Mouse (Mus musculus): Measurements from ENCODE around the gene Tut7.

DNA sequence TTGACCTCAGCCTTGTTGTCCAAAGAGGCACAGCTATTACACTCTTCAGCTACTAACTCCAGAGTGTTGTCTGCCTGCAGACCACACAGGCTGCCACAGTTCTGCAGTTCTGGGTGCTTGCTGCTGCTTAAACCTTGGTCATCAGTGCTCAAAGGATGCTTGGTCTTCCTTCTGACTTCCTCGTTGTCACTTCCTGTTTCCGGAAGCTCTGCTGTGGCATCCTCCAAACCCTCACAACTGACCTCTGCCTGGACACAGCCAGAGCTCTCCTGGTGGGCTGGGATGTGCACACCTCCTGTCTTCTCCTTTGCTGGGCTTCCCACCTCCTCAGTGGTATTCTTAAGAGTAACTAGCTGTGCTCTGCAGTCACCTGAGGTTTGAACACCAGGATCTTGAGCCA lies 22.9 kb downstream of the Tut7 start:
- TF ChIP-seq USF1 (IDR thresholded peaks at IDR 0.05; ENCODE audit: low read depth), result no peak
- TF ChIP-seq TCF12 (IDR thresholded peaks at IDR 0.05; ENCODE audit: insufficient read depth, poor library complexity, severe bottlenecking), result no peak
- no peak for TF ChIP-seq POLR2A (IDR thresholded peaks at IDR 0.05; ENCODE audit: insufficient read length, low read depth)
- no peak for TF ChIP-seq MYOD1 (IDR thresholded peaks at IDR 0.05; ENCODE audit: control insufficient read depth in 1 of 3, insufficient read length in 2 of 3, low read depth in 2 of 3)
- TF ChIP-seq SRF (IDR thresholded peaks at IDR 0.05; ENCODE audit: control insufficient read depth, insufficient read length, low read depth), result no peak
- no peak for TF ChIP-seq CEBPB (IDR thresholded peaks at IDR 0.05; ENCODE audit: insufficient read depth, poor library complexity, severe bottlenecking)
- no peak for TF ChIP-seq MYOG (IDR thresholded peaks at IDR 0.05; ENCODE audit: control insufficient read depth in 1 of 3, insufficient read depth in 1 of 3, insufficient read length in 2 of 3, low read depth in 2 of 3)
- no peak for TF ChIP-seq MAX (IDR thresholded peaks at IDR 0.05; ENCODE audit: low read depth)
- TF ChIP-seq POLR2AphosphoS2 (IDR thresholded peaks at IDR 0.05; ENCODE audit: insufficient read length, low read depth), result no peak
- TF ChIP-seq E2F4 (IDR thresholded peaks at IDR 0.05; ENCODE audit: insufficient read depth), result no peak
- TF ChIP-seq REST (IDR thresholded peaks at IDR 0.05; ENCODE audit: insufficient read depth, insufficient read length), result no peak
- TF ChIP-seq TCF3 (IDR thresholded peaks at IDR 0.05; ENCODE audit: insufficient read length, low read depth), result no peak

Measured in myocyte (in vitro differentiated cells).